Mouse (Mus musculus): ENCODE measurements around the gene Usf1. TPM values are rescaled to one million over a fixed set of nuclear protein-coding genes. Genes with fewer than 3 reads are reported as not detected.

Usf1 gene
- polyA plus RNA-seq, 1 experiment: not detected

GRCm38 (mm10) chr1:171382096-171382620, 29.0 kb upstream of the Usf1 start:
- no peak overlapping the region for H3K4me3 ChIP-seq (ENCODE audit: insufficient read depth, low read depth, low read length)
- WGBS: 91% methylated on average over 11 of the region's 11 CpGs
- no peak for TF ChIP-seq CTCF (IDR thresholded peaks at IDR 0.05; ENCODE audit: insufficient read depth, low read depth, low read length)
- TF ChIP-seq POLR2A (IDR thresholded peaks at IDR 0.05; ENCODE audit: insufficient read depth, low read depth, low read length): no peak
- peaks cover 9% of the 10 kb centered on the region for H3K4me1 ChIP-seq (ENCODE audit: control insufficient read depth, insufficient read depth, low read length)
- no peak overlapping the region for H3K27ac ChIP-seq (ENCODE audit: insufficient read depth, low read depth, low read length)

- TF ChIP-seq POLR2A (IDR thresholded peaks at IDR 0.05; ENCODE audit: insufficient read depth, low read depth, low read length) (no peak), CTCF (IDR thresholded peaks at IDR 0.05; ENCODE audit: insufficient read depth, low read depth, low read length) (no peak)
- H3K4me3 ChIP-seq (ENCODE audit: insufficient read depth, low read depth, low read length): no peak overlapping the region
- peaks cover 9% of the 10 kb centered on the region for H3K4me1 ChIP-seq (ENCODE audit: control insufficient read depth, insufficient read depth, low read length)
- WGBS: 67% methylated on average over 9 of the region's 9 CpGs
- H3K27ac ChIP-seq (ENCODE audit: insufficient read depth, low read depth, low read length): no peak overlapping the region
Observed at GRCm38 (mm10) chr1:171384361-171384760, 26.8 kb upstream of the Usf1 start.

- TF ChIP-seq POLR2A (IDR thresholded peaks at IDR 0.05; ENCODE audit: insufficient read depth, low read depth, low read length) (no peak), CTCF (IDR thresholded peaks at IDR 0.05; ENCODE audit: insufficient read depth, low read depth, low read length) (no peak)
- 76% methylated on average over 9 of the region's 9 CpGs for WGBS
Observed at GRCm38 (mm10) chr1:171385171-171385570, 25.9 kb upstream of the Usf1 start.

GRCm38 (mm10) chr1:171387099-171387498, 24.0 kb upstream of the Usf1 start:
- Histone ChIP-seq H3K4me1 (ENCODE audit: control insufficient read depth, insufficient read depth, low read length) (no peaks in the 10 kb centered on the region), H3K27ac (ENCODE audit: insufficient read depth, low read depth, low read length) (no peak overlapping the region), H3K4me3 (ENCODE audit: insufficient read depth, low read depth, low read length) (no peak overlapping the region)
- WGBS: 42% methylated on average over 6 of the region's 6 CpGs
- peak; percentile 21; the same call in 1 of the 2 replicates for TF ChIP-seq CTCF (IDR thresholded peaks at IDR 0.05; ENCODE audit: insufficient read depth, low read depth, low read length)
- TF ChIP-seq POLR2A (IDR thresholded peaks at IDR 0.05; ENCODE audit: insufficient read depth, low read depth, low read length): no peak

More at GRCm38 (mm10) chr1:171385171-171385570, 25.9 kb upstream of the Usf1 start:
- H3K27ac ChIP-seq (ENCODE audit: insufficient read depth, low read depth, low read length): no peak overlapping the region
- H3K4me1 ChIP-seq (ENCODE audit: control insufficient read depth, insufficient read depth, low read length): peaks cover 4% of the 10 kb centered on the region
- H3K4me3 ChIP-seq (ENCODE audit: insufficient read depth, low read depth, low read length): no peak overlapping the region

GRCm38 (mm10) chr1:171388376-171389102, 22.6 kb upstream of the Usf1 start, which contains the start of gene Arhgap30:
TSS of gene Arhgap30 (plus strand) at chr1:171388954.
- Histone ChIP-seq H3K4me3 (ENCODE audit: insufficient read depth, low read depth, low read length) (peak within 1 kb of the TSS; percentile 7; the same call in 1 of the 2 replicates), H3K27ac (ENCODE audit: insufficient read depth, low read depth, low read length) (no peak within 1 kb of the TSS), H3K4me1 (ENCODE audit: control insufficient read depth, insufficient read depth, low read length) (no peaks in the 10 kb centered on the region)
- TF ChIP-seq POLR2A (IDR thresholded peaks at IDR 0.05; ENCODE audit: insufficient read depth, low read depth, low read length) (no peak), CTCF (IDR thresholded peaks at IDR 0.05; ENCODE audit: insufficient read depth, low read depth, low read length) (no peak)
- 85% methylated on average over 15 of the region's 15 CpGs for WGBS

GRCm38 (mm10) chr1:171390101-171390500, 21.0 kb upstream of the Usf1 start:
- 88% methylated on average over 4 of the region's 4 CpGs for WGBS

GRCm38 (mm10) chr1:171401821-171402220, 9.3 kb upstream of the Usf1 start:
- no peak overlapping the region for H3K4me3 ChIP-seq (ENCODE audit: insufficient read depth, low read depth, low read length)
- no peaks in the 10 kb centered on the region for H3K4me1 ChIP-seq (ENCODE audit: control insufficient read depth, insufficient read depth, low read length)
- no peak for TF ChIP-seq CTCF (IDR thresholded peaks at IDR 0.05; ENCODE audit: insufficient read depth, low read depth, low read length)
- no peak for TF ChIP-seq POLR2A (IDR thresholded peaks at IDR 0.05; ENCODE audit: insufficient read depth, low read depth, low read length)
- H3K27ac ChIP-seq (ENCODE audit: insufficient read depth, low read depth, low read length): no peak overlapping the region
- WGBS: 80% methylated on average over 4 of the region's 4 CpGs

More at GRCm38 (mm10) chr1:171390101-171390500, 21.0 kb upstream of the Usf1 start:
- Histone ChIP-seq H3K27ac (ENCODE audit: insufficient read depth, low read depth, low read length) (no peak overlapping the region), H3K4me1 (ENCODE audit: control insufficient read depth, insufficient read depth, low read length) (no peaks in the 10 kb centered on the region), H3K4me3 (ENCODE audit: insufficient read depth, low read depth, low read length) (no peak overlapping the region)
- TF ChIP-seq CTCF (IDR thresholded peaks at IDR 0.05; ENCODE audit: insufficient read depth, low read depth, low read length): no peak
- no peak for TF ChIP-seq POLR2A (IDR thresholded peaks at IDR 0.05; ENCODE audit: insufficient read depth, low read depth, low read length)

- WGBS: 85% methylated on average over 9 of the region's 9 CpGs
- no peaks in the 10 kb centered on the region for H3K4me1 ChIP-seq (ENCODE audit: control insufficient read depth, insufficient read depth, low read length)
- H3K27ac ChIP-seq (ENCODE audit: insufficient read depth, low read depth, low read length): no peak overlapping the region
- no peak for TF ChIP-seq CTCF (IDR thresholded peaks at IDR 0.05; ENCODE audit: insufficient read depth, low read depth, low read length)
- no peak for TF ChIP-seq POLR2A (IDR thresholded peaks at IDR 0.05; ENCODE audit: insufficient read depth, low read depth, low read length)
- no peak overlapping the region for H3K4me3 ChIP-seq (ENCODE audit: insufficient read depth, low read depth, low read length)
Observed at GRCm38 (mm10) chr1:171402991-171403390, 8.1 kb upstream of the Usf1 start.

- H3K27ac ChIP-seq (ENCODE audit: insufficient read depth, low read depth, low read length): no peak overlapping the region
- WGBS: 85% methylated on average over 5 of the region's 5 CpGs
- TF ChIP-seq POLR2A (IDR thresholded peaks at IDR 0.05; ENCODE audit: insufficient read depth, low read depth, low read length) (no peak), CTCF (IDR thresholded peaks at IDR 0.05; ENCODE audit: insufficient read depth, low read depth, low read length) (no peak)
- no peak overlapping the region for H3K4me3 ChIP-seq (ENCODE audit: insufficient read depth, low read depth, low read length)
- no peaks in the 10 kb centered on the region for H3K4me1 ChIP-seq (ENCODE audit: control insufficient read depth, insufficient read depth, low read length)
Observed at GRCm38 (mm10) chr1:171407263-171407662, 3.9 kb upstream of the Usf1 start.

Data from olfactory bulb, adult 2 months (tissue).